Mouse (Mus musculus): Measurements from ENCODE around the gene Atg10.

DNA sequence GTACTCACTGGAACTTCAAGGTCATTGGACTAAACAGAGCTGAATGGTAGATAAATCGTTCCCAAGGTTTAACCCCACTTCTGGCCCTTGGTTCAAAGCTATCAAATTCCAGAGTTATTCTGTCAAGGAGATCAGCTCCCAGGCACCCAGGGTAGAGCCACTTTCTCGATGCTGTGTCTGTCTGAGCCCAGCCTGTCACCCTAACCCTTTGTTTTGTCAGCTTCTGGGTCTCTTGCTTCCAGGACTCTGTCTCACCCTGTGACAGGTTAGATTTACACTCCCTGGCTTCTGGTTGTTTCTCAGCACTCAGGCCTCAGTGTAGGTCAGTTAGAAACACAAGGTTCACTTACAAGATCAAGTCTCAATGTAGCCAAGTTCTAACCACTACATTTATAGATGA is 22.7 kb upstream of the Atg10 start:
- TF ChIP-seq POU5F1 (IDR thresholded peaks at IDR 0.05; ENCODE audit: borderline replicate concordance, low read length) = no peak
- TF ChIP-seq CTCF (conservative IDR thresholded peaks at IDR 0.05; ENCODE audit: low read length) = no peak
- TF ChIP-seq NANOG (IDR thresholded peaks at IDR 0.05; ENCODE audit: borderline replicate concordance, low read length) = no peak

All from E14TG2a.4 (cell line).